16 mouse cellular contexts compared by ENCODE assay signal in genomic region chr17:83156682-83157081, GRCm38 (mm10). TPM values are rescaled to one million over a fixed set of nuclear protein-coding genes. Genes with fewer than 3 reads are reported as not detected.
DNase-seq lines count a peak whose midpoint lies in the region; ATAC-seq and TF ChIP-seq lines count a peak whose summit lies in the region.
"Had no signal": no experiment of that assay in that cellular context is flagged by ENCODE, and none has a peak within 500 bp of the region (broad histone marks: within the 10 kb centered on the region; RNA-seq: fewer than 3 reads in every experiment).

No protein-coding gene starts in this region.

- 36% methylated on average over 8 of the region's 8 CpGs for WGBS in heart, embryonic 10.5 days
- 27% methylated on average over 8 of the region's 8 CpGs for WGBS in kidney, embryonic 16.5 days
- 7% methylated on average over 8 of the region's 8 CpGs for WGBS in neural tube, embryonic 12.5 days

- no peaks in the 10 kb centered on the region for H3K36me3 ChIP-seq in heart, embryonic 10.5 days
- H3K36me3 ChIP-seq in kidney, embryonic 16.5 days (ENCODE audit: insufficient read depth, low read length), result no peaks in the 10 kb centered on the region
- H3K36me3 ChIP-seq in neural tube, embryonic 12.5 days, result no peaks in the 10 kb centered on the region
- H3K36me3 ChIP-seq: embryonic facial prominence, embryonic 15.5 days had no signal

- no peak overlapping the region for H3K4me2 ChIP-seq in kidney, embryonic 16.5 days (replicated peaks; ENCODE audit: low read depth, low read length)
- no peak overlapping the region for H3K4me2 ChIP-seq in neural tube, embryonic 12.5 days (replicated peaks)
- H3K4me2 ChIP-seq: embryonic facial prominence, embryonic 15.5 days had no signal

- DNase-seq in heart, embryonic 10.5 days (ENCODE audit: low spot score), result no peak
- no peak for DNase-seq in heart, postnatal 4 days
- no peak for DNase-seq in kidney, adult 11 months
- peak; percentile 57 for DNase-seq in forelimb bud, embryonic 11.5 days (ENCODE audit: low read depth, low spot score)
- DNase-seq in layer of hippocampus, adult 2 months (ENCODE audit: low spot score in 2 of 2), result no peak
- DNase-seq in left cerebral cortex, adult 9 months (ENCODE audit: low spot score in 2 of 2), result no peak
- DNase-seq: adrenal gland, postnatal 14 days; cerebellum, adult 9-11 months; kidney, adult 8-10 months; lung, adult 2 months; retina, postnatal 1 day had no signal

- H3K9me3 ChIP-seq in heart, embryonic 10.5 days, result no peaks in the 10 kb centered on the region
- H3K9me3 ChIP-seq in kidney, embryonic 16.5 days (ENCODE audit: low read length), result no peaks in the 10 kb centered on the region
- H3K9me3 ChIP-seq in neural tube, embryonic 12.5 days, result no peaks in the 10 kb centered on the region
- H3K9me3 ChIP-seq: embryonic facial prominence, embryonic 15.5 days had no signal

- TF ChIP-seq CTCF in layer of hippocampus, adult 2 months (conservative IDR thresholded peaks at IDR 0.05), result no peak

- H3K27me3 ChIP-seq in heart, embryonic 10.5 days (ENCODE audit: insufficient read depth, poor library complexity, severe bottlenecking), result no peaks in the 10 kb centered on the region
- no peaks in the 10 kb centered on the region for H3K27me3 ChIP-seq in kidney, embryonic 16.5 days (ENCODE audit: insufficient read depth, low read length)
- 0 out of 2 replicates have a peak, but pooled peaks cover 2% of the 10 kb centered on the region for H3K27me3 ChIP-seq in neural tube, embryonic 12.5 days (replicated peaks)
- H3K27me3 ChIP-seq: CH12.LX had no signal

- no peak overlapping the region for H3K9ac ChIP-seq in kidney, embryonic 16.5 days (replicated peaks; ENCODE audit: low read length)
- no peak overlapping the region for H3K9ac ChIP-seq in neural tube, embryonic 12.5 days
- H3K9ac ChIP-seq: embryonic facial prominence, embryonic 15.5 days had no signal

- peaks cover 21% of the 10 kb centered on the region for H3K4me1 ChIP-seq in heart, embryonic 10.5 days
- H3K4me1 ChIP-seq in kidney, embryonic 16.5 days (ENCODE audit: insufficient read depth, low read length), result no peaks in the 10 kb centered on the region
- peaks cover 11% of the 10 kb centered on the region for H3K4me1 ChIP-seq in neural tube, embryonic 12.5 days

- no peak overlapping the region for H3K4me3 ChIP-seq in heart, embryonic 10.5 days
- H3K4me3 ChIP-seq in kidney, embryonic 16.5 days (ENCODE audit: low read length), result no peak overlapping the region
- no peak overlapping the region for H3K4me3 ChIP-seq in neural tube, embryonic 12.5 days
- no peak overlapping the region for H3K4me3 ChIP-seq in layer of hippocampus, adult 2 months
- H3K4me3 ChIP-seq: embryonic facial prominence, embryonic 15.5 days had no signal

- peak overlapping the region; percentile 77 for H3K27ac ChIP-seq in heart, embryonic 10.5 days
- H3K27ac ChIP-seq in kidney, embryonic 16.5 days (ENCODE audit: low read length), result no peak overlapping the region
- no peak overlapping the region for H3K27ac ChIP-seq in neural tube, embryonic 12.5 days
- H3K27ac ChIP-seq in layer of hippocampus, adult 2 months, result no peak overlapping the region
- H3K27ac ChIP-seq: embryonic facial prominence, embryonic 15.5 days had no signal

- peak; percentile 12; the same call in 1 of the 2 replicates for ATAC-seq in kidney, embryonic 16.5 days (ENCODE audit: low FRiP score, low TSS enrichment)
- peak; percentile 68 for ATAC-seq in neural tube, embryonic 12.5 days (ENCODE audit: low FRiP score, low read depth)
- ATAC-seq: midbrain, embryonic 16.5 days had no signal

RNA-seq across cellular contexts. Expression of gene Pkdcc, which starts 58.4 kb away (rescaled TPM):
- 13.8 and 27.4 TPM in 2 replicates for polyA plus RNA-seq in heart, embryonic 10.5 days (2016; fragmentation: Nextera tagmentation; extraction: Ambion mirVana)
- total RNA-seq in heart, postnatal 4 days (2021), result 10 to 100 TPM; 68.1 to 76.6 TPM
- polyA plus RNA-seq in kidney, embryonic 16.5 days (2015; fragmentation: Nextera tagmentation; extraction: Ambion mirVana), result 29.9 and 31.6 TPM in 2 replicates
- 10.8 and 11.3 TPM in 2 replicates for polyA plus RNA-seq in neural tube, embryonic 12.5 days (2016; fragmentation: Nextera tagmentation; extraction: Ambion mirVana)
- 10 to 100 TPM; 12.6 to 15.3 TPM for total RNA-seq in layer of hippocampus, adult 2 months (2021)
